Mouse (Mus musculus): ENCODE results near the gene Olig1.

DNA sequence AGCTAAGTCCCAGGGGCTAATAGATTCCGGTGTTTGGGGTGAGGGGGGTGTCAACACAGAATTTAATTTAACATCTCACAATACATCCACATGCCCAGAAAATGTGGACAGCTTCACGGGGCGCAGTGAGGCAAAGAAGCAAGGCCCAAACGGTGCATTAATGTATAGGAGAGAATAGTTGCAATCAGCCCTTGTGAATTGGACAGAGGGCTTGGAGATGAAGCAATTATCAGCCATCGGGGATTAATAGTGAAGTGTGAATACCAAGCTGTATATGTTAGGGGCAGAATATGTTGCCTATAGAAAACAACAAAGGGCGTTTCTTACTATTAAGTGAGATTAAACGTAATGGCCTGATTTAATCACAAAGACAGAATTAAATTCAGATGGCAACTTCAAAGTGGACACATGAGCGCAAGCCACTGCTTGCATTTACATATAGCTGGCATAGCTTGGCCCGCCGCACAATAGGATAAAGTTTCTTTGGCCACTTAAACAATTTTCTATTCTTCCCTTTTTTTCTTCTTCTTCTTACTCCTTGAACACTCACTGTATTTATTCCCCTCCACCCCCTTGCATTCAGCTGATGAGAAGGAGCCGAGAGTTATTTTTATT is 23.3 kb downstream of the Olig1 start:
- TF ChIP-seq POLR2A (IDR thresholded peaks at IDR 0.05; ENCODE audit: low read depth, low read length) (no peak), CTCF (IDR thresholded peaks at IDR 0.05; ENCODE audit: extremely low read depth, insufficient read length, insufficient replicate concordance, low read depth, low read length) (no peak)

All from small intestine, adult 2 months (tissue).